Mouse (Mus musculus) cerebellum, adult 2 months (tissue): ENCODE data around the gene Echdc3. TPM values are rescaled to one million over a fixed set of nuclear protein-coding genes. Genes with fewer than 3 reads are reported as not detected.

ENCODE experiments used
- DNase-seq, 2 experiments: peaks; one replicate each; pipeline ENCODE4 v3.0.0; 2021
- H3K27ac ChIP-seq: fragments of 200-500 bp; 2 replicates; pipeline ENCODE4 v1.5.1; 2012; ENCODE audit warnings: low read length, control low read depth, inconsistent platforms; ENCODE audit not compliant: insufficient read depth
- H3K27me3 ChIP-seq: fragments of 200-500 bp; 2 replicates; pipeline ENCODE4 v1.6.1; 2012; ENCODE audit warnings: inconsistent platforms, mild to moderate bottlenecking, low read length, moderate library complexity; ENCODE audit not compliant: control insufficient read depth, insufficient read depth
- H3K4me1 ChIP-seq: fragments of 200-500 bp; 2 replicates; pipeline ENCODE4 v1.6.1; 2011; ENCODE audit warnings: low read length; ENCODE audit not compliant: control insufficient read depth, insufficient read depth
- H3K4me3 ChIP-seq: fragments of 200-500 bp; replicated peaks from 2 replicates; pipeline ENCODE3; 2011; ENCODE audit warnings: mild to moderate bottlenecking, low read depth, low read length, control low read depth; ENCODE audit not compliant: insufficient read depth
- CTCF ChIP-seq: fragments of 200-500 bp; IDR thresholded peaks from 2 replicates; pipeline ENCODE4 v1.5.1; 2011; ENCODE audit warnings: low read depth, mild to moderate bottlenecking, control low read depth, low read length, moderate library complexity, borderline replicate concordance; ENCODE audit not compliant: insufficient read depth
- POLR2A ChIP-seq: fragments of 200-500 bp; IDR thresholded peaks from 2 replicates; pipeline ENCODE4 v1.6.1; 2011; ENCODE audit warnings: low read length, control low read depth, borderline replicate concordance; ENCODE audit not compliant: insufficient read depth
- WGBS: fragments of 180-500 bp; shearing (Covaris S2); methylation state at CpG from one replicate; pipeline ENCODE4 v1.1.7; 2018; 5-methylcytosine and 5-hydroxymethylcytosine counted together
- polyA plus RNA-seq: library from polyadenylated mRNA; depleted of rRNA; stranded (reverse); fragments of >200 nt; gene quantifications from 2 replicates; pipeline ENCODE4 v1.2.3, GENCODE M21; 2012; rRNA removed

The Echdc3 gene
- 3.1 and 3.3 TPM in 2 replicates for polyA plus RNA-seq

- H3K4me3 ChIP-seq, result peak within 1 kb of the TSS; percentile 53
- DNase-seq, result peak; percentile 87 to 88
- H3K27ac ChIP-seq, result peak within 1 kb of the TSS; percentile 94
- no peaks in the 10 kb centered on the region for H3K27me3 ChIP-seq
- WGBS, result 3% methylated on average over 30 of the region's 30 CpGs
- H3K4me1 ChIP-seq, result no peaks in the 10 kb centered on the region; the same call in 1 of the 2 replicates
- TF ChIP-seq CTCF, result no peak
- peak; percentile 29; the same call in 1 of the 2 replicates for TF ChIP-seq POLR2A
Measured at GRCm38 (mm10) chr2:6212724-6213511, at the start of gene Echdc3. Gene Echdc3, minus strand, starts transcription at chr2:6213033.

GRCm38 (mm10) chr2:6261718-6262117 is 48.9 kb upstream of the Echdc3 start:
- 67% methylated on average over 9 of the region's 9 CpGs for WGBS
- no peak overlapping the region for H3K4me3 ChIP-seq
- no peak for DNase-seq
- no peaks in the 10 kb centered on the region for H3K27me3 ChIP-seq
- no peak for TF ChIP-seq CTCF
- no peak for TF ChIP-seq POLR2A
- H3K27ac ChIP-seq, result no peak overlapping the region
- peaks cover 6% of the 10 kb centered on the region for H3K4me1 ChIP-seq

GRCm38 (mm10) chr2:6261201-6261672 is 48.4 kb upstream of the Echdc3 start:
- no peak for DNase-seq
- Histone ChIP-seq H3K4me3 (no peak overlapping the region), H3K27ac (no peak overlapping the region), H3K4me1 (peaks cover 7% of the 10 kb centered on the region), H3K27me3 (no peaks in the 10 kb centered on the region)
- WGBS, result 49% methylated on average over 8 of the region's 8 CpGs
- TF ChIP-seq POLR2A (no peak), CTCF (no peak)

GRCm38 (mm10) chr2:6260661-6261060 is 47.8 kb upstream of the Echdc3 start:
- peaks cover 7% of the 10 kb centered on the region for H3K4me1 ChIP-seq
- H3K27me3 ChIP-seq, result no peaks in the 10 kb centered on the region
- WGBS, result 53% methylated on average over 4 of the region's 4 CpGs
- H3K27ac ChIP-seq, result no peak overlapping the region
- TF ChIP-seq POLR2A (no peak), CTCF (no peak)
- H3K4me3 ChIP-seq, result no peak overlapping the region
- DNase-seq, result no peak

GRCm38 (mm10) chr2:6259182-6259581 is 46.3 kb upstream of the Echdc3 start:
- DNase-seq, result no peak
- Histone ChIP-seq H3K4me1 (peaks cover 7% of the 10 kb centered on the region), H3K27me3 (no peaks in the 10 kb centered on the region), H3K27ac (no peak overlapping the region), H3K4me3 (no peak overlapping the region)
- no peak for TF ChIP-seq CTCF
- no peak for TF ChIP-seq POLR2A
- WGBS, result 92% methylated on average over 3 of the region's 3 CpGs

- WGBS, result 97% methylated on average over 4 of the region's 4 CpGs
- H3K27ac ChIP-seq, result no peak overlapping the region
- TF ChIP-seq POLR2A (no peak), CTCF (no peak)
Measured at GRCm38 (mm10) chr2:6258026-6258425, 45.2 kb upstream of the Echdc3 start.

GRCm38 (mm10) chr2:6257146-6257545 is 44.3 kb upstream of the Echdc3 start:
- Histone ChIP-seq H3K27ac (no peak overlapping the region), H3K27me3 (no peaks in the 10 kb centered on the region), H3K4me3 (no peak overlapping the region), H3K4me1 (peaks cover 7% of the 10 kb centered on the region)
- TF ChIP-seq CTCF, result no peak
- no peak for TF ChIP-seq POLR2A
- WGBS, result 17% methylated on average over 2 of the region's 2 CpGs
- no peak for DNase-seq

More at GRCm38 (mm10) chr2:6258026-6258425, 45.2 kb upstream of the Echdc3 start:
- Histone ChIP-seq H3K4me1 (peaks cover 7% of the 10 kb centered on the region), H3K27me3 (no peaks in the 10 kb centered on the region), H3K4me3 (no peak overlapping the region)
- no peak for DNase-seq

- no peaks in the 10 kb centered on the region for H3K27me3 ChIP-seq
- WGBS, result 51% methylated on average over 19 of the region's 19 CpGs
- peak; percentile 40 to 58 for DNase-seq
- peaks cover 7% of the 10 kb centered on the region for H3K4me1 ChIP-seq
- H3K4me3 ChIP-seq, result no peak overlapping the region
- H3K27ac ChIP-seq, result no peak overlapping the region; the same call in 1 of the 2 replicates
- TF ChIP-seq CTCF (no peak), POLR2A (no peak)
Measured at GRCm38 (mm10) chr2:6255989-6256841, 43.4 kb upstream of the Echdc3 start.
